Mouse (Mus musculus) cerebellum, adult (tissue): ENCODE measurements around the gene Tdrd3.

ENCODE experiments used
- ATAC-seq: cut with Nextera tagmentation; 2 replicates; pipeline ENCODE4 v1.9.2; 2017; ENCODE audit warnings: mild to moderate bottlenecking, moderate library complexity, mixed read lengths; ENCODE audit not compliant: insufficient number of reproducible peaks, low FRiP score, low TSS enrichment

The Tdrd3 gene

DNA sequence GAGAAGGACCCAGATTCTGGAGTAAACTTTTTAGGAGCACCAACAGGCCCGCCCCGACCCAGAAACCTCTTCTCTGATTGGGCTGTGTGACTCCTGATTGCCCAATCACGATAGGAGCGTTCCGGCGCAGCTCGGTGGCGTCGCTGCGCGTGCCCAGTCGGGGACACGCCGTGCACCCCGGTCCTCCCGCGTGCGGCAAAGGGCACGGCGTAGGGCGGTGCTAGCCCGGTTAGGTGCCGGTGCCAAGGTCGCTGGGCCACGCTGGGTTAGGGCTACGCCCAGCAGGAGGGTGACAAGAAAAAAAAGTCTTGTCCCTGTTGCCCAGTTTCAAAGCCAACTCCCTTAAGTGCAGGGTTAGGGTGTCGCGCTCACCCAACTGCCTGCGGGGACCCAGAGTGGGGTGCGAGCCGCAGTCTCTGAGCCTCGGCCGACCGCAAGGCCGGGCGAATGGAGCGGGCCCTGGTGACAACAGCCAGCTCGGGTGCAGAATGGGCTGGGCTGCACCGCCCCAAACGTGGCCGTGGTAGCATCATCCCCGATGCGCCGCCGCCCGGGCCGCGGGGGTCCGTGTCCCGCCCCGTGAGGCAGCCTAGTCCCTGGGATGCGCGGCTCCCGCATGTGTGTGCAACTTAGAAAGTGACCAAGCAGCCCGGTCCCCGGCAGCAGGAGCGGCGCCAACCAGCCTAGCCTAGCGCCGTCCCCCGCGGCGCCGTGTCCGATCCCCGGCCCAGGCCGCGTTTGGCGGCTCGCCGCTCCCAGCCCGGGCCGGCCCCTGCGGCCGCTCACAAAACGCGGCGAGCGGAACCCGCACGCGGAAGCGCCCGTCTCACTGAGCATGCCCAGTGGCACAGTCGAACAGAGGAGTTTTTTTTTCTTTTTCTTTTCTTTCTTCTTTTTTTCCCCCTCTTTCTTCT, at the start of gene Tdrd3:
Gene Tdrd3 (plus strand): TSS at position 832 of the 914 bp plus-strand sequence.
- ATAC-seq, result peak; percentile 90

- ATAC-seq, result no peak
These were observed 49.3 kb upstream of the Tdrd3 start for GRCm38 (mm10) chr14:87367169-87367568.

GRCm38 (mm10) chr14:87383041-87383440, 33.4 kb upstream of the Tdrd3 start:
- no peak for ATAC-seq

- ATAC-seq, result no peak
These were observed 31.9 kb upstream of the Tdrd3 start for GRCm38 (mm10) chr14:87384288-87385268.

DNA sequence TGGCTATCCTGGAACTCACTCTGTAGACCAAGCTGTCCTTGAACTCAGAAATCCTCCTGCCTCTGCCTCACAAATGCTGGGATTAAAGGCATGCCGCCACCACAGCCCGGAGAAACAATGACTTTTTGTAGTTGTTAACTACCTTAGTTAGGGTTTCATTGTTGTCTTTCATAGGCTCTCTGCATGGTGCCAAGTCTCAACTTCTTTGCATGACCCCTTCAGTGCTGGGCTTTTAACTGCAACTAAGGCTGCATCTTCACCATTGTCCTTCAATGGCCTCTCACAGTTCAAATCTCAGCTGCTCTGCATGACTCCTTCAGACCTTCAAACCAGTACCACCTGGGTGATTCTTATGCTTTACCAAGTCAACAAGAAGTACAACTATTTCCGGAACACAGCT, 23.3 kb upstream of the Tdrd3 start:
- ATAC-seq, result no peak

DNA sequence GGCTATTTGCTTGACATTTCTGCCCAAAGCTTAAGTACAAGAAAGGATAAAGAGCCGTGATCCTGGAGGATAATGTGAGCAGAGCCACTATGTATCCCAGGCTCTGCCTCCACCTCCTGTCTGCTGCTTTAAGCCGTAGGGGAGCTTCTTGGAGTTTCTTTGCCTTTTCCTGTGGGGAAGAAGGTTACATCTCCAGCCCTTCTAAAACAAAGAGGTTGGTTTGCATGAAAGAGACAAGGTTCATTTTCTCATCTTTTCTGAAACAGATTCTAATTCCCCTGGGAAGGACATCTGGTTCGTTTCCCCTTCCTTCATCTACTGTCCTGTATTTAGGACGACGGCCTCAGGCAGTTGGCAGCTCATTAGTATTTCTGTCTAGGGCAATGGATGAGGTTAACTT, 19.8 kb upstream of the Tdrd3 start:
- no peak for ATAC-seq

DNA sequence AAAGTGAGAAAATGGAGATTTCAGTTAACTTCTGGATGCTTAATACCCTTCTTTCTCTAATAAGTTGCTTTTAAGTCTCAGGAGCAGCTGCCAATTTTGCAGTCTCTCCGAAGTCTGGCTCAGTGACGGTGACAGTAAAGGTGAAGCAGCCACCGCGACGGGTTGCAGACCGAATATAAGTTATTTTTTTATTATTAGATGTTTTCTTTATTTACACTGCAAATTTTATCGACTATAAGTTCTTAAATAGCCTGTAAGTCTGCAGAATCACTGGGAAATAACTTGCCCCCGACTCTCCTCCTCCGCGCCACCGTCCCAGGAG, 992 bp upstream of the Tdrd3 start:
- ATAC-seq, result no peak

DNA sequence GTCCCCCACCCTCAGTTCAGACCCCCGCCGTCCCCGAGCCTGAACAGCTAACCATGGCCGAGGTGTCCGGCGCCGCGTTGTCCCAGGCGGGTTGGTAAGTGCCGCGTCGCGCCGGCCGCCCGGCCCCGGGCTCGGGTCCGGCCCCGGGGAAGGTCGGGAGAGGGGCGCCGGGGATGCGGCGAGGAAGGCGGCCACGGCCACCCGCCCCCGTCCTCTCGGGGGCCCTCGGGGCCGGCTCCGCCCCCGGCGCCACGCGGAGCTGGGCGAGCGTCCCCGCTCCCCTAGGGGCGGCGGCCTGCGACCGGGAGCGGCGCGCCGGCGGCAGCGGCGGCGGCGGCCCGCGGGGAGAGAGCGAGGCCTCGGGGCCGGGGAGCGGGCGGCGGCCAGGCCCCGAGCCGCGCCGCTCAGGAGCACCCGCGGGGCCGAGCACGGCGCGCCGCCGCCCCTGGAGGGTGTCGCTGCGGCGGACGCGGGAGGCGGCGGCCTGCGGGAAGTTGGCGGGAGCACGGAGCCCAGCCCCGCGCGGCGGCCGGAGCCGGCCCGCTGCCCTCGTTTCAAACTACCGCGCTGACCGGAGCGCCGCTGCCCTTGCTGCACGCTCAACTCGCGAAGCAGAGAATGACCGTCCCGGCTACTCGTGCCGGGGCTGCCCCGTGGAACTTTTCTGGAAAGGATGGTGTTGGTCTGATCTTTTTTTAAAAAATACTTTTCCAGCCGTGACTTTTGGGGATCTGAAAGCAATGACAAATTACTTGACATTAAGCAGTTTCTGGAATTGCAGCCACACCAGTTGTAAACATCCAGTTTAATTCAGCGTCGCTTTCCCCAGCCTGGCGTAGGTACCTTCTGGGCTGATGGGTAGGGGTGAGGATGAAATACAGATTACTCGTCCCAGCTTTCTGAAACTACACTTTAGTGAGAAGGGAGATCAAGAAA, 584 bp downstream of the Tdrd3 start:
- ATAC-seq, result peak; percentile 43

- ATAC-seq, result no peak
These were observed 1.2 kb downstream of the Tdrd3 start for GRCm38 (mm10) chr14:87417691-87418070.

DNA sequence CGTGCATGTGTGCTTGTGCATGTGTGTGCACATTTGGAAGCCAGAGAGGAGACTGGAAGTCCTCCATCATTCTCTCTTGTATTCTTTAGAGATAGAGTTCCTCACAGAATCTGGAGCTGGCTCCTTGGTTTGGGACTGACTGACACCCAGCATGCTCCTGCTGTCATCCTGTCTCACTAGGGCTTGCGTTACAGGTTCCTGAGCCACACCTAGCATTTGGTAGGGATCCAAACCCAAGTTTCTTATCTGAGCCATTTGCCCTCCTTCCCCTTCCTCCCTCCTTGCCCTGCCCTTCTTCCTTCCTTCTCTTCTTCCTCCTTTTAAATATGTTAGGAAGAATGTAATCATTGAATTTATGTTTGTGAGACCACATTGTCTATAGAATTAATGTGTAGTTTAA, 3.3 kb downstream of the Tdrd3 start:
- ATAC-seq, result no peak

DNA sequence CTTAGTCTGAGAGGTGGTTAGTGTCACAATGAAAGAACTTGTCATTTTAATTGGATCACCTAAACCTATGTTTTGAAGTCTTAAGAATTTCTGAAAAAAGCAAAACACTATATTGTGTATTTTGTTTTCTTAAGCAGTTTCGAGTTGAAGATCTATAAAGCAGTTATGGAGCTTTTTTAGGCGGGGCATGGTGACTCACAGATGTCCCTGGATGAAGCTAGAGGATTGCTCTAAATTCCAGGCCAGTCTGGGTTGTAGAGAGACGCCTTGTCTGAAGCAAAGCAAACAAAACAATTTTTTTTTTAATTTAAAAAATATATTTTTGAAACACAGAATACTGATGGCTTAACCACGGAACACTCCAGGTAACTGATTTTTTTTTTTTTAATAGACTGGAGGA, 4.1 kb downstream of the Tdrd3 start:
- ATAC-seq, result no peak

DNA sequence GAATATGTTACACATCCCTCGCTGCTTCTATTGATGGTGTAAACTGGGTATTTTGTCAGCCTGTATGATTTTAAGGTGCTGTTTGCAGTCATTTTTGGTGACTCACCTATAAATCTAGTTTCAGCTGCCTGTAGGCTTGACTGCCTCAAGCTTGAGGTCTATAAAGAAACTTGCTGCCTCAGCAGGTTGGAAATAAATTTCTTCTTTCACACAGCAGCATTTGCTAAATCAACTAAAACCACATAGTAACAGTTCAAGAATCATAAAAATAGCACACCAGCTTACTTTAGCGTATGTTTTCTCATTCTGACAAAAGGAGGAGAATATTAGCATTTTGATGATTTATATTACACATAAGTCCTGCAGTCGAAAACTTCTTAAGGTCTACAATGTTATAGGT, 6.0 kb downstream of the Tdrd3 start:
- no peak for ATAC-seq

DNA sequence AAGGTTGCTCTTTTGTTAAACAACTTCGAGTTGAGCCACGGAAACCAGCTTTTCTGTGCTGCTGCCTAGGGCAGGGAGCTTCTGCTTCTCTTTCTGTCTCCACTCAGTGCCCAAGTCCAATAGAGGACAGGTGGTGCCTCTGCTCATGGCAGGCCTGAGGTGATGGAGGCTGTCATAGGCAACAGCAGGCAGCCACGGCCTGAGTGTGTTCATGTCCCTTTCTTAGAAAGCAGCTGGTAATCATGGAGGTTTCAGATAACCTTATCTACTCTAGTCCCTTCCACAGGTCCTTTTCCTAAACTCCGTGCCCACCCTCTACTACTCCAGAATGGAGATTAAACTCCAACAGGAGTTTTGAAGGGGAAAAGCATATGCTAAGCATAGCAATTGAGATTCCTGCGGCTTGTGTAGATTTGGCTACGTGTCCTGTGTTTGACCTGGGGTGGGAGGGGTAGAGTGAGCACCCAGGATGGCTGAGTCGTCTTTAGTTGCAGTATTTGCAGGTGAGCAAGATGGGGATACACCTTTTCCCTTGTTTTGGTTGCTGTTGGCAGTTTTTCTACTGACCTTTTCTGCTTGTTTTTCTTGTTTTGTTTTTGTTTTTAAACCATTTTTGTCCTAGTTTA, 10.0 kb downstream of the Tdrd3 start:
- ATAC-seq, result peak; percentile 81; the same call in 1 of the 2 replicates

DNA sequence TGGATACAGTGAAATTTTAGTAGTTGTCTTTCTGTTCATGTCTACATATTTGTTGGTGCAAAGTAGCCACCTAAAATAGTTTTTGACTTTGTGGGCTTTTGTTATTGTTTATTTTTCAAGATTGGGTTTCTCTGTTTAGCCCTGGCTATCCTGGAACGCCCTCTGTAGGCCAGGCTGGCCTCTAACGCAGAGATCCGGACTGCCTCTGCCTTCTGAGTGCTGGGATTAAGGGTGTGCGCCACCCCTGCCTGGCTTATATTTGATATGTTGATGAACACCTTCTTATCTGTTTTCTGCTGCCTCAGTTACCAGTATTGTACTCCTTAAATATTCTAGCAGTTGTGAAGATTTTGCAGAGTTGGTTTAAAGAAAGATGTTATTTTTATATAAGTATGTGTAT, 10.6 kb downstream of the Tdrd3 start:
- no peak for ATAC-seq

DNA sequence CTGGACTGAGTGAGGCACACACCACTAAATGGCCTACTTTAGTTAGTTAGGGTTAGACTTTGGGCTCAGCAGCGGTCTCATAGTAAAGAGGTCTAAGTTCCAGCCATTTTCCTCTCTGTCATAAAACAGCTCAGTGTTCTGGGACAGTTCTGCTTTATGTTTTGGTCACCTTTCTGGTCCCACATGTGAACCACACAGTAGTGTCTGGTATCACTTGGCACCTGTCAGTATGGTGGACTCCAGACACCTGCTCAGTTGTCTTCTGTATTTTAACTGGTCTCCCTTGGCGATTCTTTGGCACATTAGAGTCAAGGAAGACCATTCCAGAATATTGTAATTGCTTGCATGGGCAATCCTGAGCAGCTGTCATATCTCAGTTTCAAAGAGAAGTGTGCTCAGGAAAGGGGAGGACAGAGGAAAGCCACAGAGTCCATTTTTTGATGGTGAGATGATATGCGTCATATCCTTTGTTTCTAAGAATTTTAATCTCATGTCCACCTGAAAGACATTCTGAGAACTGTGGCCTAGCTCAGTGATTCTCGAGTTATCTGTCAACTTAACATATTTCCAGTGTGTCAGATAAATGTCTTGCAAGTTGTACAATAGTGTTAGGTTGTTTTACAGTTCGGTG, 11.3 kb downstream of the Tdrd3 start:
- no peak for ATAC-seq

- ATAC-seq, result no peak
These were observed 17.0 kb downstream of the Tdrd3 start for GRCm38 (mm10) chr14:87433390-87433915.

DNA sequence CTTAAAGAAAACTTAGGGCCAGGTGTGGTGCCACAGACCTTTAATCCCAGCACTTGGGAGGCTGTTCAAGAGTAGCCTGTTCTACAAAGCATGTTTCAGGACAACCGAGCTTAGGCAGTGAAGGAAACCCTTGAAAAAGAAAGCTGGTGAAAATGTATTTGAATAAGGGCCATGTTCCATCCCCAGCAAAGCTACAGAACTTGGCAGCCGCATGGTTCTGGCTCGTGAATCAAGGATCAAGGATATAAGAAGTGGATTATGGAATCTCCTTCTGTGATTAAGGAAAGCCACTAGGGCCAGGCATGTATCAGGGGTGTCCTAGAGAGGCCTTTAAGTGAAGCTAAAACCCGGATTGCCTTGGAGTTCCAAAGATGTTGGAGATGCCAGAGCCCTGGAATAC, 18.9 kb downstream of the Tdrd3 start:
- ATAC-seq, result no peak

DNA sequence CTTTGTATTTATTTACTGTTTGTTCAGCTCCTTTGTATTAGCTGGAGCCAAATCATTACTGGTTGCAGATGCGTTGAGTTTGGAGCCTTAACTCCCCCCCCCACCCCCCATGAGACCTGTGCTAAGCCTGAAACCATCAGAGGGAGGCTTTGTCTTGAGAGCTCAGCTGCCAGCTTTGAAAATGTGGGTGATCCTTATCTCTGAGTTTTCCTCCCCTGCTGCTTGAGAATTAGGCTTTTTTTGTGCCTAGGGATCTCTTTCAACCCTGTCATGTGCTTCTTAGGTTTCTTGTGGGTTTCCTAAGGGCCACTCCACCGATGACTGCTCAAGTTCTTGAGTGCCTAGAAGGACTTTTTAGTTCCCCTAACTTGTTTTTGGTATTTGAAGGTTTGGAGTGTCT, 23.3 kb downstream of the Tdrd3 start:
- ATAC-seq, result no peak

GRCm38 (mm10) chr14:87446331-87446913, 30.0 kb downstream of the Tdrd3 start:
- ATAC-seq, result 0 out of 2 replicates have a peak, but pooled peaks have one; percentile 15
